Mouse (Mus musculus): ENCODE data around the gene Tmem158.

Tmem158 gene

DNA sequence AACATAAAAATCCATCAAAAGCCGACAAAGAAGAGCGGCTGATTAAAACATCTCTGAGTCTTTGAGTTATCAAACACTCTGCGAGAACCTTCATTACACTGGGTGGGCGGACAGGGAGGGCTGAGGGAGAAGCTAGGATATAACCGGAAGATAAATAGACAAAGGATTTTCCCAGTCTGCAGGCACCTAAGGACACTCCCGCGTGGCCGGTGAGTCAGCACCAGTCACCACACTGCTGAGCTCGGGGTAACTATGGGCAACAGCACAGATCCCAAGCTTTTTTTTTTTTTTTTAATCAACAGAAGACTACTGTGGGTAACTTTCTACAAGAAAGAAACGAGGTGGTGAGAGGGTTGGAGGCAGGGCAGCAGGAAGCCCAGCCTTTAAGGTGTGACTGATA, 16.6 kb downstream of the Tmem158 start:
- no peak for DNase-seq

GRCm38 (mm10) chr9:123241191-123241590, 19.4 kb downstream of the Tmem158 start:
- no peak for DNase-seq

GRCm38 (mm10) chr9:123240751-123241150, 19.8 kb downstream of the Tmem158 start:
- no peak for DNase-seq

- no peak for DNase-seq
Measured at GRCm38 (mm10) chr9:123240271-123240670, 20.3 kb downstream of the Tmem158 start.

- DNase-seq, result no peak
Measured at GRCm38 (mm10) chr9:123239651-123240050, 20.9 kb downstream of the Tmem158 start.

DNA sequence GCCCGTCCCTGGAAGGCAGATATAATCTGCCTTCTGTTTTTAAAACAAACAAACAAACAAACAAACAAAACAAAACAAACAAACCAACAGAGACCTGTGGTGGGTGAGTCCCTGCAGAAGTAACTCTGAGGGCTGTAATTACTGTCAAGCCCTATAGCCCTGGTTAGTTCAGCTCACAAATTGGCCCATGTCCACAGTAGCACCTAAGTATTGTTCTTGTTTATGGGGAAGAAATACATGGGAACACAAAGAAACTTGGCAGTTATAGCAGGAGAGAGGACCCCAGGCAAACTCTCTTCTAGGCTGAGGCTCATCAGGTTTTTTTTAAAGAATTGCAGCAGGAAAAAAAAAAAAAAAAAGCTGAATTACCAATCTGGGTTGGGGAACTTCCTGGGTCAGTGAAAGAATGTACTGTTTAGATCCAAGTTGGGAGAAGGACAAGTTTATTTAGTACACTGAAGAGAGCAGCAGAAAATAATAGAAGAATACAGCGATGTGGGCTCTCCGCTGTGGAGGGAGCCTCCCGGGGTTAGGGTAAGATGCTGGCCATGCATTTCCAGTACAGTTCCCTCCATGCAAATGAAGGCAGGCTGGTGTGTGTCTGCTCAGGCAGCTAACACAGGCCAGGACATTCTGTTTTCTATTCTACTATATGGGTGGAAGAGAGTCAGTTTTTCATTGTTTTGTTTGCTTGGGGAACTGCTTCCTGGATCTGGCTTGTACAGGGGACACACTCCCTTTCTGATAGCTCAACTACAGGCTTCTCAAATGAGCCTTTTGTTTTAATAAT, 22.1 kb downstream of the Tmem158 start:
- no peak for DNase-seq

GRCm38 (mm10) chr9:123237739-123238138, 22.8 kb downstream of the Tmem158 start:
- no peak for DNase-seq

GRCm38 (mm10) chr9:123235621-123236020, 24.9 kb downstream of the Tmem158 start:
- no peak for DNase-seq

DNA sequence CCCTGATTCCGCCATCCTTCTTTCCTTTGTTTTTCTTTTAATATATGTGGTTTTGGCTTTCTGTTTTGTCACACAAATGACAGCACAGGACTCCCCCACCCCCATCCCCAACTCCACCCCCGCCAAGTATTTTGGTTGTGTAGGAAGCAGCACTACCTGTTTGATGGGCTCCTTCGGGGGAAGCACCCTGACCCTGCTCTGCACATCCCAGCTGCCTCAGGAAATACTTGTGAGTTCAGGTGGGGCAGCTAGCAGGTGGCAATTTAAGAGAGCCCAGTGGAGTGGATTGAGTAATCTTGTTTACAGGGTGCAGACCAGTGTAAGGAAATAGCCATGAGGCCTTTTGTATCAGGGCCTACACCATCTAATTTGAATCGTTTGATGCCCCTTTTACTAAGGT, 30.7 kb downstream of the Tmem158 start:
- no peak for DNase-seq

DNA sequence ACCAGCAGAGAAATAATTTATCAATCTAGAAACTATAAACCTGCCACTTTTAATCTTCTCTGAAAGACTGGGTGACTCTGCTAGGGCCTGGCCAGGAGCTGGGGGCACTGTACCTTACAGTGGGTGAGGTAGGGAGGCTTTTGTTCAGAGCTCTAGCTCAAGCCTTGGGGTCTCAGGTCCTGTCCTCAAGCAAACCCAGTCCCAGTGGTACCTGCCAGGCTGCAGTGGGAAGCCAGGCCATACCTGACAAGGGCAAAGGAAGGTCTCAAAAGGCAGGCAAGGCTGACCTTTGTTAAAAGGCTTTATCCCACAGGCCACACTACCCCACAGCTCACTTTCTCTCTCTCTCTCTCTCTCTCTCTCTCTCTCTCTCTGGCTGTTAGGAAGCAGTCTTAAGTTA, 31.9 kb downstream of the Tmem158 start:
- DNase-seq, result no peak

- DNase-seq, result no peak
Measured at GRCm38 (mm10) chr9:123227106-123227750, 33.3 kb downstream of the Tmem158 start.

- no peak for DNase-seq
Measured at GRCm38 (mm10) chr9:123224863-123225431, 35.6 kb downstream of the Tmem158 start.

GRCm38 (mm10) chr9:123219826-123220225, 40.7 kb downstream of the Tmem158 start:
- no peak for DNase-seq

DNA sequence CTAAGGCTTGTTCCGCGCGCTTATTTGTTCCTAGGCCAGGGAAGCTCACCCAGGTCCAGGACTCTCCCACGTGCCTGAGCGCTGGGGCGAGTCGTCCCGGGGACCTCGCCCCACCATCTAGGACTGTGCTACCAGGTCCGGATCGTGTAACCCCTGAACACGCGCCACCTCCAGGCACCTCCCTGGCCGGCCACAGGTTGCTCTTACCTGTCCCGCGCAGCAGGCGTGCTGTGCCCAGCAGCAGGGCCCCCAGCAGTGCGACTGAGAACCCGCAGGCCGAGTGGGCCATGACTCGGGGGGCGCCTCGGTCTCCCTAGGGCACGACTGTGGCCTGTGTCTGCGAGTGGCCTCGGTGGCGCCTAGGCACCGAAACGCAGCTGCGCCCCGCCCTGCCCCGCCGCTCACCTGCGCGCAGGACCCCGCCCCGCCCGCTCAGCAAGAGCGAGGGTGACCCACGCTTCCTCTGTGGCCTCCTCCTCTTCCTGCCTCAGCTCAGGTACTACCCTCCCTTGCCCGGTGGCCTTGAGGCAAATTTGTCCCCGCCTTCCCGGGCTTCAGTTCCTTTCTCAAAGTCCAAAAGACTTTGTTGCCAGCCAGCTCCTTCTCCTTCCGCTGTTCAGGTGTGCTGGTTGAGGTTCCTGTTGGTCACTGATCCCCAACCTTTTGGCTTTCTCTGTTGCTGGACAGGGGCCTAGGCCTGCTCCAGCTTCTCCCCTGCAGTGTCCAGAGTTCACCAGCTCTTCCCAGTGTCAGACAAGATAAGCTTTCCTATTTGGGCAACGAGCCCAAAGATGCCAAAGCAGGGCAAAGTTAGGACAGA, 44.7 kb downstream of the Tmem158 start, which contains the start of gene Cdcp1:
Cdcp1 (minus strand) TSS at position 418 of the 820 bp plus-strand sequence.
- no peak for DNase-seq

DNA sequence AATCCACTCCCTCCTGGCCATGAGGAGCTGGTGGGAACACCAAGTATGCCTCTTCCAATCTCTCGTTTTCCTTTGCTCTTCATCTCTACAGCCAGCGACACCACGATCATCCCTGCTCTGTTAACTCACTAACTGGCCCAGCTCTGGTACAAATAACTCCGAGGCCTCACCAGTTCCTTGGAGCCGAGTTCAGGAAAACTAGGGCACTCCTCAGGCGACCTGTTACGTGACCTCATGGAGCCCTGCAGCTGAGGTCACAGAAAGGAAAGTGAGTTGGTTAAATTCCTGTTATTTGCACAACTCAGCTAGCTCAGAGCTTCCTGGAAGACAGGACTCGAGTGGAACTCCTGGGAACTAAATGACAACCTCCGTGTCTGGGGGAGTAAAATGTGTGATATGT, 47.2 kb downstream of the Tmem158 start:
- no peak for DNase-seq
